Mouse (Mus musculus): ENCODE results near the gene Dkkl1. TPM values are rescaled to one million over a fixed set of nuclear protein-coding genes. Genes with fewer than 3 reads are reported as not detected.

Gene Dkkl1
- polyA plus RNA-seq, 1 experiment: 0.07 TPM

- no peak for TF ChIP-seq MYOG (IDR thresholded peaks at IDR 0.05; ENCODE audit: control insufficient read depth, extremely low read depth, insufficient read length)
- no peak overlapping the region for H3K4me3 ChIP-seq (ENCODE audit: insufficient read depth, poor library complexity, severe bottlenecking)
- peaks cover 9% of the 10 kb centered on the region for H3K27me3 ChIP-seq (ENCODE audit: control insufficient read depth, insufficient read depth, insufficient read length)
- H3K79me3 ChIP-seq (ENCODE audit: low read depth): peaks cover 2% of the 10 kb centered on the region
- H3K79me2 ChIP-seq (ENCODE audit: control insufficient read depth, insufficient read depth): peaks cover 17% of the 10 kb centered on the region
- H3ac ChIP-seq (ENCODE audit: control insufficient read depth, insufficient read length, low read depth): no peak overlapping the region
- H3K36me3 ChIP-seq (ENCODE audit: control insufficient read depth, insufficient read depth): no peaks in the 10 kb centered on the region
Observed at GRCm38 (mm10) chr7:45213708-45214107, 1.8 kb upstream of the Dkkl1 start.

GRCm38 (mm10) chr7:45212356-45212755, 409 bp upstream of the Dkkl1 start:
- Histone ChIP-seq H3K36me3 (ENCODE audit: control insufficient read depth, insufficient read depth) (no peaks in the 10 kb centered on the region), H3K79me3 (ENCODE audit: low read depth) (peaks cover 2% of the 10 kb centered on the region), H3ac (ENCODE audit: control insufficient read depth, insufficient read length, low read depth) (no peak overlapping the region), H3K4me3 (ENCODE audit: insufficient read depth, poor library complexity, severe bottlenecking) (no peak overlapping the region), H3K27me3 (ENCODE audit: control insufficient read depth, insufficient read depth, insufficient read length) (peaks cover 9% of the 10 kb centered on the region), H3K79me2 (ENCODE audit: control insufficient read depth, insufficient read depth) (peaks cover 15% of the 10 kb centered on the region)
- TF ChIP-seq FOSL1 (IDR thresholded peaks at IDR 0.05; ENCODE audit: insufficient read depth, low read length, poor library complexity, severe bottlenecking): no peak
- TF ChIP-seq MAX (IDR thresholded peaks at IDR 0.05): no peak
- TF ChIP-seq MYOG (IDR thresholded peaks at IDR 0.05; ENCODE audit: control insufficient read depth, extremely low read depth, insufficient read length): no peak
- TF ChIP-seq CTCF (IDR thresholded peaks at IDR 0.05; ENCODE audit: control insufficient read depth, insufficient read depth, insufficient read length): no peak
- TF ChIP-seq USF1 (IDR thresholded peaks at IDR 0.05; ENCODE audit: low read depth): no peak
- TF ChIP-seq MYOD1 (IDR thresholded peaks at IDR 0.05; ENCODE audit: control insufficient read depth, insufficient read length, low read depth): no peak
- TF ChIP-seq CEBPB (IDR thresholded peaks at IDR 0.05; ENCODE audit: low read depth): no peak

GRCm38 (mm10) chr7:45211070-45211469, 877 bp downstream of the Dkkl1 start:
- Histone ChIP-seq H3K36me3 (ENCODE audit: control insufficient read depth, insufficient read depth) (no peaks in the 10 kb centered on the region), H3ac (ENCODE audit: control insufficient read depth, insufficient read length, low read depth) (no peak overlapping the region), H3K79me3 (ENCODE audit: low read depth) (no peaks in the 10 kb centered on the region), H3K79me2 (ENCODE audit: control insufficient read depth, insufficient read depth) (peaks cover 2% of the 10 kb centered on the region), H3K4me3 (ENCODE audit: insufficient read depth, poor library complexity, severe bottlenecking) (no peak overlapping the region), H3K27me3 (ENCODE audit: control insufficient read depth, insufficient read depth, insufficient read length) (peaks cover 9% of the 10 kb centered on the region)
- no peak for TF ChIP-seq CEBPB (IDR thresholded peaks at IDR 0.05; ENCODE audit: low read depth)
- TF ChIP-seq MAX (IDR thresholded peaks at IDR 0.05): no peak
- TF ChIP-seq FOSL1 (IDR thresholded peaks at IDR 0.05; ENCODE audit: insufficient read depth, low read length, poor library complexity, severe bottlenecking): no peak
- TF ChIP-seq MYOD1 (IDR thresholded peaks at IDR 0.05; ENCODE audit: control insufficient read depth, insufficient read length, low read depth): no peak
- no peak for TF ChIP-seq CTCF (IDR thresholded peaks at IDR 0.05; ENCODE audit: control insufficient read depth, insufficient read depth, insufficient read length)

- Histone ChIP-seq H3K27me3 (ENCODE audit: control insufficient read depth, insufficient read depth, insufficient read length) (peaks cover 9% of the 10 kb centered on the region), H3K79me2 (ENCODE audit: control insufficient read depth, insufficient read depth) (no peaks in the 10 kb centered on the region), H3K79me3 (ENCODE audit: low read depth) (no peaks in the 10 kb centered on the region), H3K4me3 (ENCODE audit: insufficient read depth, poor library complexity, severe bottlenecking) (no peak overlapping the region), H3K36me3 (ENCODE audit: control insufficient read depth, insufficient read depth) (no peaks in the 10 kb centered on the region), H3ac (ENCODE audit: control insufficient read depth, insufficient read length, low read depth) (no peak overlapping the region)
- TF ChIP-seq MYOD1 (IDR thresholded peaks at IDR 0.05; ENCODE audit: control insufficient read depth, insufficient read length, low read depth) (no peak), MAX (IDR thresholded peaks at IDR 0.05) (no peak), FOSL1 (IDR thresholded peaks at IDR 0.05; ENCODE audit: insufficient read depth, low read length, poor library complexity, severe bottlenecking) (no peak), MYOG (IDR thresholded peaks at IDR 0.05; ENCODE audit: control insufficient read depth, extremely low read depth, insufficient read length) (no peak), USF1 (IDR thresholded peaks at IDR 0.05; ENCODE audit: low read depth) (no peak), CTCF (IDR thresholded peaks at IDR 0.05; ENCODE audit: control insufficient read depth, insufficient read depth, insufficient read length) (no peak), CEBPB (IDR thresholded peaks at IDR 0.05; ENCODE audit: low read depth) (no peak)
Observed at GRCm38 (mm10) chr7:45208260-45208659, 3.7 kb downstream of the Dkkl1 start.

- TF ChIP-seq CEBPB (IDR thresholded peaks at IDR 0.05; ENCODE audit: low read depth) (no peak), FOSL1 (IDR thresholded peaks at IDR 0.05; ENCODE audit: insufficient read depth, low read length, poor library complexity, severe bottlenecking) (no peak), CTCF (IDR thresholded peaks at IDR 0.05; ENCODE audit: control insufficient read depth, insufficient read depth, insufficient read length) (no peak), MYOD1 (IDR thresholded peaks at IDR 0.05; ENCODE audit: control insufficient read depth, insufficient read length, low read depth) (no peak), MAX (IDR thresholded peaks at IDR 0.05) (no peak), USF1 (IDR thresholded peaks at IDR 0.05; ENCODE audit: low read depth) (no peak), MYOG (IDR thresholded peaks at IDR 0.05; ENCODE audit: control insufficient read depth, extremely low read depth, insufficient read length) (no peak)
- no peaks in the 10 kb centered on the region for H3K36me3 ChIP-seq (ENCODE audit: control insufficient read depth, insufficient read depth)
- no peaks in the 10 kb centered on the region for H3K79me2 ChIP-seq (ENCODE audit: control insufficient read depth, insufficient read depth)
- no peak within 1 kb of the TSS for H3ac ChIP-seq (ENCODE audit: control insufficient read depth, insufficient read length, low read depth)
- no peak within 1 kb of the TSS for H3K4me3 ChIP-seq (ENCODE audit: insufficient read depth, poor library complexity, severe bottlenecking)
- H3K79me3 ChIP-seq (ENCODE audit: low read depth): no peaks in the 10 kb centered on the region
- peaks cover 9% of the 10 kb centered on the region for H3K27me3 ChIP-seq (ENCODE audit: control insufficient read depth, insufficient read depth, insufficient read length)
Observed at GRCm38 (mm10) chr7:45204380-45205143, 7.4 kb downstream of the Dkkl1 start, which contains the start of gene Ccdc155. Ccdc155 (minus strand) TSS chr7:45204892.

- no peak for TF ChIP-seq MYOG (IDR thresholded peaks at IDR 0.05; ENCODE audit: control insufficient read depth, extremely low read depth, insufficient read length)
- no peak for TF ChIP-seq MYOD1 (IDR thresholded peaks at IDR 0.05; ENCODE audit: control insufficient read depth, insufficient read length, low read depth)
- no peak for TF ChIP-seq FOSL1 (IDR thresholded peaks at IDR 0.05; ENCODE audit: insufficient read depth, low read length, poor library complexity, severe bottlenecking)
- TF ChIP-seq USF1 (IDR thresholded peaks at IDR 0.05; ENCODE audit: low read depth): no peak
- TF ChIP-seq CTCF (IDR thresholded peaks at IDR 0.05; ENCODE audit: control insufficient read depth, insufficient read depth, insufficient read length): no peak
- TF ChIP-seq CEBPB (IDR thresholded peaks at IDR 0.05; ENCODE audit: low read depth): no peak
- no peak for TF ChIP-seq MAX (IDR thresholded peaks at IDR 0.05)
Observed at GRCm38 (mm10) chr7:45202654-45203053, 9.3 kb downstream of the Dkkl1 start.

More at GRCm38 (mm10) chr7:45202654-45203053, 9.3 kb downstream of the Dkkl1 start:
- no peaks in the 10 kb centered on the region for H3K36me3 ChIP-seq (ENCODE audit: control insufficient read depth, insufficient read depth)
- peaks cover 9% of the 10 kb centered on the region for H3K27me3 ChIP-seq (ENCODE audit: control insufficient read depth, insufficient read depth, insufficient read length)
- H3ac ChIP-seq (ENCODE audit: control insufficient read depth, insufficient read length, low read depth): no peak overlapping the region
- no peaks in the 10 kb centered on the region for H3K79me2 ChIP-seq (ENCODE audit: control insufficient read depth, insufficient read depth)
- H3K4me3 ChIP-seq (ENCODE audit: insufficient read depth, poor library complexity, severe bottlenecking): no peak overlapping the region
- no peaks in the 10 kb centered on the region for H3K79me3 ChIP-seq (ENCODE audit: low read depth)
